In genomic region chr12:26191268-26191981, GRCm38 (mm10) we compare ENCODE assay signal across 8 mouse cellular contexts.
DNase-seq lines count a peak whose midpoint lies in the region; TF ChIP-seq lines count a peak whose summit lies in the region.
"Had no signal": no experiment of that assay in that cellular context is flagged by ENCODE, and none has a peak within 500 bp of the region (broad histone marks: within the 10 kb centered on the region; RNA-seq: fewer than 3 reads in every experiment).

No protein-coding gene starts in this region.

- H3K4me3 ChIP-seq in cerebellum, adult 2 months (replicated peaks; ENCODE audit: insufficient read depth, low read depth, low read length): no peak overlapping the region
- no peak overlapping the region for H3K4me3 ChIP-seq in hindbrain, embryonic 10.5 days
- H3K4me3 ChIP-seq: midbrain, embryonic 12.5 days had no signal

- TF ChIP-seq POLR2A in cerebellum, adult 2 months (IDR thresholded peaks at IDR 0.05; ENCODE audit: borderline replicate concordance, insufficient read depth, low read length): no peak

- intact Hi-C loops in left cerebral cortex, postnatal 36 days (cut with DNase I): no loop called here

- no peaks in the 10 kb centered on the region for H3K36me3 ChIP-seq in hindbrain, embryonic 10.5 days
- H3K36me3 ChIP-seq: midbrain, embryonic 12.5 days had no signal

- no peaks in the 10 kb centered on the region for H3K9me3 ChIP-seq in hindbrain, embryonic 10.5 days
- H3K9me3 ChIP-seq: midbrain, embryonic 12.5 days had no signal

- H3K27ac ChIP-seq in cerebellum, adult 2 months (ENCODE audit: insufficient read depth, low read length): peak overlapping the region; percentile 79
- 0 out of 2 replicates have a peak overlapping the region, but pooled peaks have one; percentile 45 for H3K27ac ChIP-seq in hindbrain, embryonic 10.5 days
- H3K27ac ChIP-seq: midbrain, embryonic 12.5 days had no signal

- DNase-seq in left cerebral cortex, postnatal 36 days (ENCODE audit: low spot score in 2 of 2): peak; percentile 20 to 30
- no peak for DNase-seq in left cerebral cortex, adult 11 months (ENCODE audit: low spot score)
- DNase-seq in cerebellum, adult 2 months: peak; percentile 85 to 95
- peak; percentile 14 for DNase-seq in hindbrain, embryonic 10.5 days (ENCODE audit: low spot score)
- DNase-seq in mesoderm, embryonic 11.5 days (ENCODE audit: low read depth, low spot score): peak; percentile 35
- DNase-seq in urinary bladder, adult 2 months (ENCODE audit: low spot score): no peak
- DNase-seq in urinary bladder, postnatal 10 days (ENCODE audit: low spot score): no peak

- WGBS in cerebellum, adult 2 months: 12% methylated on average over 15 of the region's 15 CpGs
- WGBS in hindbrain, embryonic 10.5 days: 41% methylated on average over 15 of the region's 15 CpGs

- no peak for TF ChIP-seq CTCF in cerebellum, adult 2 months (IDR thresholded peaks at IDR 0.05; ENCODE audit: borderline replicate concordance, insufficient read depth, low read depth, low read length)

- H3K4me1 ChIP-seq in cerebellum, adult 2 months (ENCODE audit: control insufficient read depth, insufficient read depth, low read length): peaks cover 28% of the 10 kb centered on the region; the same call in 1 of the 2 replicates
- peaks cover 16% of the 10 kb centered on the region for H3K4me1 ChIP-seq in hindbrain, embryonic 10.5 days (replicated peaks)

- no peaks in the 10 kb centered on the region for H3K27me3 ChIP-seq in cerebellum, adult 2 months (ENCODE audit: control insufficient read depth, insufficient read depth, low read length)
- H3K27me3 ChIP-seq in hindbrain, embryonic 10.5 days (ENCODE audit: insufficient read depth, poor library complexity, severe bottlenecking): no peaks in the 10 kb centered on the region
- H3K27me3 ChIP-seq: midbrain, embryonic 12.5 days had no signal

Comparison
In these comparisons a context has a peak if more than half of its experiments do, and no peak if none do; other contexts are left out.
1. DNase-seq: peak in left cerebral cortex, postnatal 36 days (2 of 2), cerebellum, adult 2 months (2 of 2), hindbrain, embryonic 10.5 days (single experiment) and mesoderm, embryonic 11.5 days (single experiment); none in left cerebral cortex, adult 11 months (single experiment), urinary bladder, adult 2 months (single experiment) and urinary bladder, postnatal 10 days (single experiment).